Mouse (Mus musculus) ovary, adult 2 months (tissue): Measurements from ENCODE around the gene Zfp966. TPM values are rescaled to one million over a fixed set of nuclear protein-coding genes. Genes with fewer than 3 reads are reported as not detected.

Source experiments
- polyA plus RNA-seq: library from polyadenylated mRNA; depleted of rRNA; stranded (reverse); fragments of >200 nt; gene quantifications from 2 replicates; pipeline ENCODE4 v1.2.3, GENCODE M21; 2012; rRNA removed

Zfp966 gene
- polyA plus RNA-seq: 0.07 and 0.17 TPM in 2 replicates

DNA sequence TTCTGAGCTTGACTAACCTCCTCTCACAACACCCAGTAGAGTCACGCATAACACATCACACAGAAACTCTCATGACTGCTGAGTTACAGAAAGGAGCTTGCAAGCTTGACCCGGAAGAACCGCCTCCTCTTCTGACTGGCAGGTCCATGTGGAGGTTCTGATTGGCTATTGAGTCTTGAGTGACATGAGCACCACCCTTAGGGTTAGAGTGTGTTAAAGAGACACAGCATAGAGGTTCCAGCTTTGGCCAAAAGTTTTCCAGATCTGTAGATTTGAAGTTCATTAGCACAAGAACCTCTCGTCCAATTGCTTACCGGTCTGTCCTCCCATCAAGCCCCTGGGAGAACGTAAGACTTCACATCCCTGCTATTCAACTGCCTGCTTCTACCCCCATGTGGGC lies at the start of gene Zfp966:
Zfp966 (minus strand) TSS at position 101 of the 400 bp plus-strand sequence.

DNA sequence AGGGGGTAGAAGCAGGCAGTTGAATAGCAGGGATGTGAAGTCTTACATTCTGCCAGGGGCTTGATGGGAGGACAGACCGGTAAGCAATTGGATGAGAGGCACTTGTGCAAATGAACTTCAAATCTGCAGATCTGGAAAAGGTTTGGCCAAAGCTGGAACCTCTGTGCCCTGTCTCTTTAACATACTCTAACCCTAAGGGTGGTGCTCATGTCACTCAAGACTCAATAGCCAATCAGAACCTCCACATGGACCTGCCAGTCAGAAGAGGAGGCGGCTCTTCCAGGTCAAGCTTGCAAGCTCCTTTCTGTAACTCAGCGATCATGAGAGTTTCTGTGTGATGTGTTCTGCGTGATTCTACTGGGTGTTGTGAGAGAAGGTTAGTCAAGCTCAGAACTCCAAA lies 34.1 kb upstream of the Zfp966 start, which contains the start of gene Gm2026:
Gm2026 (plus strand) TSS at position 301 of the 400 bp plus-strand sequence.

DNA sequence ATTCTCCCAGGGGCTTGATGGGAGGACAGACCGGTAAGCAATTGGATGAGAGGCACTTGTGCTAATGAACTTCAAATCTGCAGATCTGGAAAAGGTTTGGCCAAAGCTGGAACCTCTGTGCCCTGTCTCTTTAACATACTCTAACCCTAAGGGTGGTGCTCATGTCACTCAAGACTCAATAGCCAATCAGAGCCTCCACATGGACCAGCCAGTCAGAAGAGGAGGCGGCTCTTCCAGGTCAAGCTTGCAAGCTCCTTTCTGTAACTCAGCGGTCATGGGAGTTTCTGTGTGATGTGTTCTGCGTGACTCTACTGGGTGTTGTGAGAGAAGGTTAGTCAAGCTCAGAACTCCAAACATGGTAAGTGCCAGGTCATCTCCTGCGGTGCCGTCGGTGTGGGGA lies 61.9 kb downstream of the Zfp966 start, which contains the start of gene Gm6710:
Gm6710 (plus strand) TSS at position 196 of the 400 bp plus-strand sequence.

Other genes starting within 250 kb of the Zfp966 start
- not detected in 2 replicates for gene Zfp969, start 227.5 kb downstream of the Zfp966 start, polyA plus RNA-seq
- gene Gm2007, start 189.6 kb downstream of the Zfp966 start, polyA plus RNA-seq: not detected in 2 replicates
- gene Gm14288, start 130.0 kb downstream of the Zfp966 start, polyA plus RNA-seq: 0.64 and 0.77 TPM in 2 replicates
- 0.66 and 1.3 TPM in 2 replicates for gene Gm6710, start 61.9 kb downstream of the Zfp966 start, polyA plus RNA-seq
- gene Gm2026, start 34.2 kb upstream of the Zfp966 start, polyA plus RNA-seq: 0.32 TPM in 1 of 2 replicates, not detected in the other
- gene Gm2004, start 218.7 kb upstream of the Zfp966 start, polyA plus RNA-seq: 0.14 and 4.9 TPM in 2 replicates